Mouse (Mus musculus) limb, embryonic 13.5 days (tissue): Measurements from ENCODE around the gene C1s2. TPM values are rescaled to one million over a fixed set of nuclear protein-coding genes. Genes with fewer than 3 reads are reported as not detected.
"Not testable (repeated sequence)": the region's sequence is repeated elsewhere in the genome, so short reads cannot be mapped to it uniquely, and the experiment has no call there.

Experiments used
- ATAC-seq: fragments of 200-750 bp; cut with Nextera tagmentation; 2 replicates; pipeline ENCODE4 v1.8.0; 2017; ENCODE audit warnings: low read depth, moderate number of reproducible peaks, moderate TSS enrichment; ENCODE audit not compliant: low FRiP score
- H3K27ac ChIP-seq: fragments of 300-500 bp; sonication (generic); 2 replicates; pipeline ENCODE4 v1.5.1; 2015; ENCODE audit warnings: inconsistent platforms, mild to moderate bottlenecking, moderate library complexity
- H3K27me3 ChIP-seq: fragments of 300-500 bp; sonication (generic); 2 replicates; pipeline ENCODE4 v1.6.1; 2015; ENCODE audit warnings: mild to moderate bottlenecking, inconsistent platforms
- H3K36me3 ChIP-seq: fragments of 300-500 bp; sonication (generic); 2 replicates; pipeline ENCODE4 v1.6.1; 2015; ENCODE audit warnings: inconsistent platforms, mild to moderate bottlenecking, moderate library complexity
- H3K4me1 ChIP-seq: fragments of 300-500 bp; sonication (generic); 2 replicates; pipeline ENCODE4 v1.6.1; 2015; ENCODE audit warnings: inconsistent platforms
- H3K4me2 ChIP-seq: fragments of 300-500 bp; sonication (generic); replicated peaks from 2 replicates; pipeline ENCODE4 v1.6.1; 2015; ENCODE audit warnings: inconsistent platforms, mild to moderate bottlenecking, moderate library complexity
- H3K4me3 ChIP-seq: fragments of 300-500 bp; sonication (generic); 2 replicates; pipeline ENCODE4 v1.5.1; 2015; ENCODE audit warnings: moderate library complexity, mild to moderate bottlenecking, inconsistent platforms
- H3K9ac ChIP-seq: fragments of 300-500 bp; sonication (generic); 2 replicates; pipeline ENCODE4 v1.6.1; 2015; ENCODE audit warnings: mild to moderate bottlenecking, inconsistent platforms
- H3K9me3 ChIP-seq: fragments of 300-500 bp; sonication (generic); 2 replicates; pipeline ENCODE4 v1.6.1; 2016; ENCODE audit warnings: inconsistent platforms
- WGBS: fragments of 180-500 bp; shearing (Covaris S2); methylation state at CpG from one replicate; pipeline ENCODE4 v1.1.7; 2015; 5-methylcytosine and 5-hydroxymethylcytosine counted together
- polyA plus RNA-seq: library from polyadenylated mRNA; unstranded; fragments of >200 nt; fragmentation: Nextera tagmentation; extraction: Ambion mirVana; gene quantifications from 2 replicates; pipeline ENCODE4 v1.2.1, GENCODE M21; 2015

The C1s2 gene
- polyA plus RNA-seq, 1 experiment from 2014 or later, result not detected

DNA sequence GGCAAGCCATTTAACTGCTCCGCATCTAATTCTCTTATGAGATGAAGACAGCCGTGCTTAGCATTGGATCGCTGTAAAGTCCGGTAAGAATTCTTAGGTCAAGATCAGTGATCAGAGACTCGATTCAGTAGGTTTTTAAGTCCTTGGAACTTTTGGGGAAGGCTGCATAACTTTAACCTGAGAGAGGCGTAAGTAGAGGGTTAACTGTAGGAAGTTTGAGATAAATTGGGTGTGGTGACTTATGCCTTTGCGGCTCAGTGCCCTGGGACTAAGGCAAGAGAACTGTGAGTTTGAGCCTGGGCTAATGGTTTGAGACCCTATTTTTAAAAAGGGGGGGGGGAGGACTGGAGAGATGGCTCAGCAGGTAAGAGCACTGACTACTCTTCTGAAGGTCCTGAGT lies 28.4 kb upstream of the C1s2 start:
- no peak for ATAC-seq
- H3K4me2 ChIP-seq, result peak overlapping the region; percentile 85
- H3K36me3 ChIP-seq, result no peaks in the 10 kb centered on the region
- no peak overlapping the region for H3K27ac ChIP-seq
- H3K4me3 ChIP-seq, result peak overlapping the region; percentile 70
- H3K4me1 ChIP-seq, result peaks cover 17% of the 10 kb centered on the region
- 81% methylated on average over 7 of the region's 7 CpGs for WGBS
- no peaks in the 10 kb centered on the region for H3K27me3 ChIP-seq
- no peaks in the 10 kb centered on the region for H3K9me3 ChIP-seq
- 0 out of 2 replicates have a peak overlapping the region, but pooled peaks have one; percentile 35 for H3K9ac ChIP-seq

DNA sequence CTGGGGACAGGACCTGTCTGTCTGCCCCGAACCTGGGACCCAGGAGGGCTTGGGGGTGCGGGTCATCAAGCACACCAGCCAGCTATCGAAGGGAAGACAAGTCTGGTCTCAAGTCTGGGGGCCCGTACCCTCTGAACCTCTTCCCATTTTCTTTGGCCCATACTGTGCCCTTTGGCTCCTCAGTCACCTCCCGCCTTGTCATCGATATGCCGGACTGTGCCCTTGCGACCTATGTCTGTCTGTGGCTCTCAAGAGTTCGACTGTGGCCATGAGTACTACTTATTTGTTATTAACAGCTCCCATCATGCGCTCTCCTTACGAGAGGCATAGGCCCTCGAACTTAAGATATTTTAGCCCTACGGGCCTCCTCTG lies 27.5 kb upstream of the C1s2 start:
- no peak for ATAC-seq
- H3K27ac ChIP-seq, result peak overlapping the region; percentile 55; the same call in 1 of the 2 replicates

DNA sequence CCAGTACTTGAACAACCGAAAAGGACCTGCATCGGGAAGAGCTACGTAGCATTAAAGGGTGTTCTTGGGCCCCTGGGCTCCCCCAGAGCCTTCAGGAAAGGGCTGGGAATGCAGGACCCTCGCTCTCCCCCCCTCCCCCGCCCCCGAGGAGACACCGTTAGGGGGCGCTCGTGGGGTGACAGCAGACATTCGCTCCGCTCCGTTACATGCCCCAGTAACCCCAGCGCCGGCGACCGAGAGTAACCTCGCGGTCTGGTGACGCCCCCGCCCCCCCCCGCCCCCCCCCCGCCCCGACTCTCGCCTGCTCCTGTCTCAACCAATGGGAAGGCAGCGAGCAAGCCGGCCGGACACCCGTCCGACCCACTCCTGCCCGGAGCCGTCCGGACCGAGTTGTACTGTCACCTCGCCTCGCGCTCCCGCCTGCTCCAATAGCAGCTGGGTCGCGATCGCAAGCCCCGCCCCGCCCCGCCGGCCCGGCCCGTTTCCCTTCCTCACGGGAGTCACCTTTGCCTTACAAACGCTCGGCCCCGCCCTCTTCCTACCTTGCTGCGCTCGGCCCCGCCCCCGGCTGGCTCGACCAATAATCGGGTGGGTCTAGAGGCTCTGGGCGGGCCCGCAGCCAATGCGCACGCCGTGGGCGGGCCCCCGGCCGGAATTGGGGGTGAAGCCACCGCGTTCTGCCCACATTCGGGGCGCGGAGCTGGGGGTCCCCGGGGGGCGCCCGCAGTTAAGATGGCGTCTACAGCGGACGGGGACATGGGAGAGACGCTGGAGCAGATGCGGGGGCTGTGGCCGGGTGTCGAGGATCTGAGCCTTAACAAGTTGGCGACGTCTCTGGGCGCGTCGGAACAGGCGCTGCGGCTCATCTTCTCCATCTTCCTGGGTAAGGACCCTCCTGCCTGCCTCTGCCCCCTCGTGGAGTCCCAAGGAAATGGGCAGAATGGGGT lies 26.9 kb upstream of the C1s2 start, which contains the start of gene Lpcat3:
Gene Lpcat3, plus strand, starts transcription at position 551 of the 947 bp plus-strand sequence.
- H3K27ac ChIP-seq, result peak within 1 kb of the TSS; percentile 72
- WGBS, result under 1% methylated on average over 64 of the region's 87 CpGs
- H3K9me3 ChIP-seq, result no peaks in the 10 kb centered on the region
- peak within 1 kb of the TSS; percentile 85 for H3K4me2 ChIP-seq
- H3K36me3 ChIP-seq, result no peaks in the 10 kb centered on the region
- ATAC-seq, result peak; percentile 97
- peak within 1 kb of the TSS; percentile 70 for H3K4me3 ChIP-seq
- peaks cover 17% of the 10 kb centered on the region for H3K4me1 ChIP-seq
- H3K27me3 ChIP-seq, result no peaks in the 10 kb centered on the region
- H3K9ac ChIP-seq, result peak within 1 kb of the TSS; percentile 69

More for the DNA sequence above, 27.5 kb upstream of the C1s2 start:
- Histone ChIP-seq H3K9ac (peak overlapping the region; percentile 69), H3K9me3 (no peaks in the 10 kb centered on the region), H3K4me1 (peaks cover 17% of the 10 kb centered on the region), H3K4me3 (peak overlapping the region; percentile 70), H3K36me3 (no peaks in the 10 kb centered on the region), H3K4me2 (peak overlapping the region; percentile 85), H3K27me3 (no peaks in the 10 kb centered on the region)
- 16% methylated on average over 13 of the region's 13 CpGs for WGBS

DNA sequence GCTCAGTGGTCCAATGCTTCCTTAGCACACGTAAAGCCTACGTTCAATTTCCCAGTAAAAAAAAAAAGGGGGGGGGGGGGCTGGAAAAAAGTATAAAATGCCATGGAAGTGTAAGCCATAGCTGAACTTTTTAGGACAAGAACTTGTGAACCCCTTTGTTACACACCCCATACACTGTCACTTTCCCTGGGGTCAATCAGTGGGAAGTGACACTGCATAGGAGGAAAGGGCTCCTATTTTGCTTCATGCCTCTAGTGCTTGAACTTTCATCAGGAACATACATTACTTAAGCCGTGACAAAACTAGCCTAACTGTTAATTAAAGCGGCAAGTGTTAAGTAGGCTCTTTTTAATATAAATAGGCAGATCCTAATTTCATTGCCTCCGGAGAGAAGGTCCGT lies 26.1 kb upstream of the C1s2 start:
- no peaks in the 10 kb centered on the region for H3K36me3 ChIP-seq
- H3K27ac ChIP-seq, result peak overlapping the region; percentile 72
- no peak for ATAC-seq

DNA sequence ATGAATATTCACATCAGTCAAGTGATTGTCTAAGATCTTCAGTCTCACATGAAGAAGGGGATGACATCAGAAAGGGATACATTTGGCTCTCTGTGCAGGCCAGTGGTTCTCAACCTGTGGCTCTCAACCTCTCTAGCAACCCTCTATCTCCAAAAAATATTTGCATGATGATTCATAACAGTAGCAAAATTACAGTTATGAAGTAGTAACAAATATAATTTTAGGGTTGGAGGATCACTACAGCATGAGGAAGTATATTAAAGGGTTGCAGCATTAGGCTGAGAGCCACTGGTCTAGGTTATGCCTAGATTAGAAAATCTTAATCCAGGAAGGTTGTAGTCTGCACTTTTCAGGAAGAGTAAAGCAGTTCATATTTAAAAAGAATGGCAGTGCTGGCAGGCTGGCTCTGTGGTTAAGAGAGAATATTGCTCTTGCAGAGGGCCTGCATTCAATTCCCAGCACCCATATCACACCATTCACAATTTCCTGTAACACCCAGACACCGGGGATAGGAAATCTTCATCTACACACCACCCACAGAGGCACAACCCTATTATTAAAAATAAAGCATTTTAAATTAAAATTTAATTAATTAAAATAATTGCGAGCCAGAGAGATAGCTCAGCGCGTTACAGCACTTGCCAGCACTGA lies 25.4 kb upstream of the C1s2 start:
- Histone ChIP-seq H3K9ac (no peak overlapping the region), H3K27ac (no peak overlapping the region), H3K4me3 (no peak overlapping the region), H3K27me3 (no peaks in the 10 kb centered on the region), H3K9me3 (no peaks in the 10 kb centered on the region), H3K4me1 (peaks cover 17% of the 10 kb centered on the region), H3K36me3 (no peaks in the 10 kb centered on the region), H3K4me2 (no peak overlapping the region)
- ATAC-seq, result no peak
- 92% methylated on average over 4 of the region's 4 CpGs for WGBS

More for the DNA sequence above, 26.1 kb upstream of the C1s2 start:
- WGBS, result 26% methylated on average over 6 of the region's 6 CpGs
- H3K4me1 ChIP-seq, result peaks cover 17% of the 10 kb centered on the region
- no peaks in the 10 kb centered on the region for H3K27me3 ChIP-seq
- peak overlapping the region; percentile 85 for H3K4me2 ChIP-seq
- H3K4me3 ChIP-seq, result peak overlapping the region; percentile 70
- H3K9ac ChIP-seq, result peak overlapping the region; percentile 65
- H3K9me3 ChIP-seq, result no peaks in the 10 kb centered on the region

DNA sequence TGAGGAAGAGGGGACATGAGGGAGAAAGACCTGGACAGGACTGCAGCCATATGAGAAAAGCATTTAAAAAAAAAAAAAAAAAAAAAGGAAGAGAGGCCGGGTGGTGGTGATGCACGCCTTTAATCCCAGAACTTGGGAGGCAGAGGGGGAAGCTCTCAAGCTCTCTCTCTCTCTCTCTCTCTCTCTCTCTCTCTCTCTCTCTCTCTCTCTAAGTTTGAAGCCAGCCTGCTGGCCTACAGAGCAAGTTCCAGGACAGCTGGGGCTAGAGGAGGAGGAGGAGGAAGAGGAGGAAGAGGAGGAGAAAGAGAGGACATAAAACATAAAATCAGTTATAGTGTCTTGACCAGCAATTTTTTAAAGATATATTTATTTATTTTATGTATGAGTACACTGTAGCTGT lies 22.2 kb upstream of the C1s2 start:
- Histone ChIP-seq H3K4me2 (no peak overlapping the region), H3K4me3 (no peak overlapping the region), H3K9ac (no peak overlapping the region), H3K27me3 (no peaks in the 10 kb centered on the region), H3K4me1 (peaks cover 5% of the 10 kb centered on the region; the same call in 1 of the 2 replicates), H3K27ac (no peak overlapping the region), H3K9me3 (peaks cover 4% of the 10 kb centered on the region; the same call in 1 of the 2 replicates), H3K36me3 (no peaks in the 10 kb centered on the region)
- WGBS, result 50% methylated on average over 1 of the region's 2 CpGs
- no peak for ATAC-seq

GRCm38 (mm10) chr6:124655893-124656292 lies 20.0 kb upstream of the C1s2 start:
- no peak overlapping the region for H3K4me3 ChIP-seq
- WGBS, result 57% methylated on average over 6 of the region's 6 CpGs
- H3K9me3 ChIP-seq, result peaks cover 7% of the 10 kb centered on the region; the same call in 1 of the 2 replicates
- H3K9ac ChIP-seq, result no peak overlapping the region
- no peaks in the 10 kb centered on the region for H3K36me3 ChIP-seq
- no peak overlapping the region for H3K4me2 ChIP-seq
- no peaks in the 10 kb centered on the region for H3K27me3 ChIP-seq
- ATAC-seq, result no peak
- H3K4me1 ChIP-seq, result no peaks in the 10 kb centered on the region
- H3K27ac ChIP-seq, result no peak overlapping the region

- H3K27ac ChIP-seq, result no peak overlapping the region
- no peaks in the 10 kb centered on the region for H3K36me3 ChIP-seq
- H3K4me2 ChIP-seq, result no peak overlapping the region
- H3K27me3 ChIP-seq, result no peaks in the 10 kb centered on the region
- ATAC-seq, result no peak
- no peaks in the 10 kb centered on the region for H3K9me3 ChIP-seq
- H3K9ac ChIP-seq, result no peak overlapping the region
- no peaks in the 10 kb centered on the region for H3K4me1 ChIP-seq
- no peak overlapping the region for H3K4me3 ChIP-seq
- 82% methylated on average over 1 of the region's 1 CpGs for WGBS
These were observed 10.5 kb upstream of the C1s2 start for GRCm38 (mm10) chr6:124646394-124646793.

GRCm38 (mm10) chr6:124640997-124641396 lies 5.1 kb upstream of the C1s2 start:
- H3K27me3 ChIP-seq, result no peaks in the 10 kb centered on the region
- no peak for ATAC-seq
- no peak overlapping the region for H3K27ac ChIP-seq
- no peak overlapping the region for H3K9ac ChIP-seq
- H3K4me1 ChIP-seq, result no peaks in the 10 kb centered on the region
- 42% methylated on average over 8 of the region's 8 CpGs for WGBS
- no peaks in the 10 kb centered on the region for H3K9me3 ChIP-seq
- H3K4me3 ChIP-seq, result no peak overlapping the region
- no peak overlapping the region for H3K4me2 ChIP-seq
- H3K36me3 ChIP-seq, result no peaks in the 10 kb centered on the region

DNA sequence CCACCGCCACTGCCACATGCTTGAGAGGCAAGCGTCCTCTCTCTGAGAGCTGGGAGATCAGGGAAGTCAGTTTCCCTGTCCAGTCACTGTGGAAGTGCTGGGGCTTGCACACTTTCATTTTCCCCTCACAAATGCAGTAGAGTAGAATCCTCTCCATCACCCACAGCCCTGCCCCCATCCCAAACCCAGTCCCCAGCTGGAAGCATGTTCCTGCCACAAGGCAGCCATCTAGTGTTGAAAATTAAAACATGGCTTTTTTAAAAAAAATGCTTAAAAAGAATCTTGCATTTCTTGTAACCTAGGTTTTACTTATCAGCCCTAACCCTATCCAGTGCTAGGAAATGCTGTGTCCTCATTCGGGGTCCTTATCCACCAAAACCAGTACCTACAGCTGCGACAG lies 4.2 kb upstream of the C1s2 start:
- 87% methylated on average over 4 of the region's 4 CpGs for WGBS
- no peaks in the 10 kb centered on the region for H3K9me3 ChIP-seq
- no peak overlapping the region for H3K27ac ChIP-seq
- no peak overlapping the region for H3K4me2 ChIP-seq
- no peaks in the 10 kb centered on the region for H3K27me3 ChIP-seq
- no peaks in the 10 kb centered on the region for H3K4me1 ChIP-seq
- H3K36me3 ChIP-seq, result no peaks in the 10 kb centered on the region
- no peak for ATAC-seq
- H3K4me3 ChIP-seq, result no peak overlapping the region
- no peak overlapping the region for H3K9ac ChIP-seq

DNA sequence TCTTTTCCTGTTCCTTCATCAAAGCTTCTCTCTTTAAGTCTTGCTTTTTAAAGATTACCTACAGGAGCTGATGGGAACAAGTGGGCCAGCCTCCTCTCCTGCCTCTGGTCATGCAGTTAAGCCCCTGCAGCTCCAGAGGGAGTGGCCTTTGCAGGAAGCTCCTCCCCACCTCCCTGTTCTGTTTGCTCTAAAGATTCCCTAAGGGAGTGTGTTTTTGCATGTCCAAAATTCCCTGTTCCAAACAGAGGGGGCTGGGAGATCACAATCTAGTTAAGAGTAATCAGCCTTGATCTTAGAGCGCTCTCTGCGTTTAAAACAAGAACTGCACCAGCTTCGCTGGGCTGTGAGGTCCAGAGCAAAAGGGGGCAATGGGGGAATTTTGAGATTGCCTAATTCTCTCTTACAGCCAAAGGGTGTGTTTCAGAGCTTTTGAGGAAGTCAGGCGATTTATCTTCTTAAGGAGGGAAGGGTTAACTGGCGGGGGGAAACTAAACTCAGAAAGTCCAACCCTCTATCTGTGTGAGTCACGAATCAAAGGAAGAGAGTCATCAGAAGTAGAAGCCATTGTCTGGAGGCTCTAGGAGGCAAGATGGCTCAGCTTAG lies 1.1 kb upstream of the C1s2 start:
- H3K27ac ChIP-seq, H3K4me2 ChIP-seq, H3K36me3 ChIP-seq, H3K9ac ChIP-seq, H3K4me1 ChIP-seq, ATAC-seq, H3K9me3 ChIP-seq, H3K27me3 ChIP-seq, H3K4me3 ChIP-seq: not testable (repeated sequence)
- WGBS, result 44% methylated on average over 6 of the region's 6 CpGs

- no peak overlapping the region for H3K4me2 ChIP-seq
- H3K27ac ChIP-seq, result no peak overlapping the region
- H3K27me3 ChIP-seq, result no peaks in the 10 kb centered on the region
- H3K9me3 ChIP-seq, result no peaks in the 10 kb centered on the region
- H3K4me3 ChIP-seq, result no peak overlapping the region
- H3K4me1 ChIP-seq, result no peaks in the 10 kb centered on the region
- ATAC-seq, result no peak
- WGBS, result 75% methylated on average over 4 of the region's 4 CpGs
- H3K9ac ChIP-seq, result no peak overlapping the region
- no peaks in the 10 kb centered on the region for H3K36me3 ChIP-seq
These were observed 5.1 kb downstream of the C1s2 start for GRCm38 (mm10) chr6:124630763-124631162.
